Mouse (Mus musculus) intestine, embryonic 16.5 days (tissue): ENCODE data around the gene Vipas39. TPM values are rescaled to one million over a fixed set of nuclear protein-coding genes. Genes with fewer than 3 reads are reported as not detected.

ENCODE experiments used
- ATAC-seq: fragments of 200-750 bp; cut with Nextera tagmentation; 2 replicates; pipeline ENCODE4 v1.8.0; 2017; ENCODE audit warnings: moderate TSS enrichment, moderate library complexity
- H3K27ac ChIP-seq: fragments of 300-500 bp; sonication (generic); 2 replicates; pipeline ENCODE4 v1.5.1; 2014; ENCODE audit warnings: mild to moderate bottlenecking, low read length
- H3K27me3 ChIP-seq: fragments of 300-500 bp; sonication (generic); replicated peaks from 2 replicates; pipeline ENCODE4 v1.6.1; 2014; ENCODE audit warnings: low read length, control low read depth, mixed read lengths; ENCODE audit not compliant: control insufficient read depth, insufficient read depth
- H3K36me3 ChIP-seq: fragments of 300-500 bp; sonication (generic); 2 replicates; pipeline ENCODE4 v1.6.1; 2014; ENCODE audit warnings: low read length, control low read depth; ENCODE audit not compliant: control insufficient read depth, insufficient read depth
- H3K4me1 ChIP-seq: fragments of 300-500 bp; sonication (generic); 2 replicates; pipeline ENCODE4 v1.6.1; 2014; ENCODE audit warnings: low read length, control low read depth, mixed read lengths; ENCODE audit not compliant: control insufficient read depth, insufficient read depth
- H3K4me2 ChIP-seq: fragments of 300-500 bp; sonication (generic); 2 replicates; pipeline ENCODE4 v1.6.1; 2014; ENCODE audit warnings: low read depth, low read length, control low read depth
- H3K4me3 ChIP-seq: fragments of 300-500 bp; sonication (generic); 2 replicates; pipeline ENCODE4 v1.5.1; 2014; ENCODE audit warnings: mild to moderate bottlenecking, low read length
- H3K9ac ChIP-seq: fragments of 300-500 bp; sonication (generic); 2 replicates; pipeline ENCODE4 v1.6.1; 2014; ENCODE audit warnings: low read depth, low read length
- H3K9me3 ChIP-seq: fragments of 300-500 bp; sonication (generic); 2 replicates; pipeline ENCODE4 v1.6.1; 2016; ENCODE audit warnings: low read length, control low read depth; ENCODE audit not compliant: control insufficient read depth
- WGBS: fragments of 180-500 bp; shearing (Covaris S2); extraction: QIAGEN DNeasy Blood & Tissue Kit; methylation state at CpG from one replicate; pipeline ENCODE4 v1.1.7; 2014; 5-methylcytosine and 5-hydroxymethylcytosine counted together
- polyA plus RNA-seq: library from polyadenylated mRNA; unstranded; fragments of >200 nt; fragmentation: Nextera tagmentation; extraction: Ambion mirVana; gene quantifications from 2 replicates; pipeline ENCODE4 v1.2.1, GENCODE M21; 2015

Vipas39 gene
- polyA plus RNA-seq, 1 experiment from 2014 or later = 42.4 TPM

DNA sequence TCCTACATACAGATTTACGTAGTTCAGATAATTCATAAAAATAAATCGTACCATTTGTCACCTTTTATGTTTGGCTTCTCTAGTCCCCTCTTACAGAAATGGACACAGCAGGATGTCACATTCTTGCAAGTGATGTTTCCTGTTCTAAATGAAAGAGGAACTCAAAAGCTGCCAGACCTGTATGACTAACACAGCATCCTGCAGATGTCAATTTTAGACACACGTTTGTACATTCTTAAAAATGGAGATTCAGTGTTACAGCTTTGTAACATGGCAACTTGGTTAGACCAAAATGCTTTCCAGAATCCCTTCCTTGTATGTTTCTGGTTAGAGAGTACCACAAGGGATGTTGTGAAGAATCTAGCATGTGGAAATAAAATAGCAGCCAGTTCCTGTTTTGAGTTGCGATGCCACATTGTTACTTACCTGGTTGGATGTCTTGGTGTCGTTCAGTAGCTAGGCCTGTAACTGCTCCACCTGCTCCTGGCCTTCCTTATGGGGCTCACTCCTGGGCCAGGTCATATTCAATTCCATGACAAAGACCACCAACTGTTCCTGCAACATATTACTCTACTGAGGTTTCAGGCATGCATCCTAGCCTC is 29.1 kb downstream of the Vipas39 start:
- no peaks in the 10 kb centered on the region for H3K9me3 ChIP-seq
- no peaks in the 10 kb centered on the region for H3K27me3 ChIP-seq
- H3K4me1 ChIP-seq = no peaks in the 10 kb centered on the region
- H3K27ac ChIP-seq = no peak overlapping the region
- 87% methylated on average over 5 of the region's 5 CpGs for WGBS
- no peak overlapping the region for H3K4me2 ChIP-seq
- peaks cover 7% of the 10 kb centered on the region for H3K36me3 ChIP-seq
- H3K4me3 ChIP-seq = no peak overlapping the region
- no peak for ATAC-seq
- no peak overlapping the region for H3K9ac ChIP-seq

DNA sequence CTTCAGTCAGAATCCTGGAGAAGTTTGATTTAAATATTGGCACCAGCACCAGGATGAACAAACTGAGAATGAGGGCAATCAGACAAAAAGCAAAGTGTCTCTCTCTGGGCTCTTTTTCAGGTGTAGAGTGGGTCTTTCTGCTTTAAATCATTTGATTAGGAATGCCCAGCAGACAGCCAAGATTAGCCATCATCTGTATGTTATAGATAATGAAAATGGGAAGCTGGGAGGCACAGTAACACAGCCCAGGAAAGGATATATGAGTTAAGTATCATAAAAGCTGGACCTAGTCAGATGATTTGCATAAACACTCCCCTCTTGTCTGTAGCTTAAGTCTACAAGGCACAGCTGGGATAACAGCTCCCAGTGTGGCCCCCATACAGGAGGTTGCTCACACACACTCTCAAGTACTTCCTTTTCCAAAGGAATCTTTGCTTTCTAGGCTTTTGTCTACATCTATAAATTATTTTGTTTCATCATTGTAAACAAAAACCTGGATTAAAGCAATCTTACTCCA is 35.6 kb downstream of the Vipas39 start:
- H3K27me3 ChIP-seq = no peaks in the 10 kb centered on the region
- no peaks in the 10 kb centered on the region for H3K4me1 ChIP-seq
- H3K4me3 ChIP-seq = no peak overlapping the region
- no peaks in the 10 kb centered on the region for H3K9me3 ChIP-seq
- H3K4me2 ChIP-seq = no peak overlapping the region
- H3K9ac ChIP-seq = no peak overlapping the region
- no peak overlapping the region for H3K27ac ChIP-seq
- H3K36me3 ChIP-seq = no peaks in the 10 kb centered on the region
- peak; percentile 52; the same call in 1 of the 2 replicates for ATAC-seq

DNA sequence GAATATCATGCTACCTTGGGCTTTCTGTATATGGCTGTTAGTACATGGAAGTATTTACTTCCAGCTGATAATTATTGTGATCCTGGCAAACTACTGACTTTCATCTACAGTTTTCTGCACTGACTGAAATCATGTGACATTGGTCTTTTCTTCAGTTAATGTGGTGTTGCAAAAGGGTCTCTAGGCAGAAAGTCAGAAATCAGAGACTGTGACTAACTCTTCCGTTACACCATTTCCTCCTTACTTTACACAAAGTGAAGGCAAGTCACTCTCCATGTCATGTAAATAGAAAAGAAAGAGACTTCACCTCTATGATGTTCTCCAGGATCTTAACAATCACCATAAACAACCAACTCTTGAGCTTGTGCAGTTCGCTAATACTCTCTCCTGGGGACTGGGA is 36.4 kb downstream of the Vipas39 start:
- Histone ChIP-seq H3K9ac (no peak overlapping the region), H3K4me1 (no peaks in the 10 kb centered on the region), H3K27me3 (no peaks in the 10 kb centered on the region), H3K4me2 (no peak overlapping the region), H3K27ac (no peak overlapping the region), H3K4me3 (no peak overlapping the region), H3K9me3 (no peaks in the 10 kb centered on the region), H3K36me3 (no peaks in the 10 kb centered on the region)
- WGBS = 85% methylated on average over 2 of the region's 2 CpGs
- no peak for ATAC-seq

DNA sequence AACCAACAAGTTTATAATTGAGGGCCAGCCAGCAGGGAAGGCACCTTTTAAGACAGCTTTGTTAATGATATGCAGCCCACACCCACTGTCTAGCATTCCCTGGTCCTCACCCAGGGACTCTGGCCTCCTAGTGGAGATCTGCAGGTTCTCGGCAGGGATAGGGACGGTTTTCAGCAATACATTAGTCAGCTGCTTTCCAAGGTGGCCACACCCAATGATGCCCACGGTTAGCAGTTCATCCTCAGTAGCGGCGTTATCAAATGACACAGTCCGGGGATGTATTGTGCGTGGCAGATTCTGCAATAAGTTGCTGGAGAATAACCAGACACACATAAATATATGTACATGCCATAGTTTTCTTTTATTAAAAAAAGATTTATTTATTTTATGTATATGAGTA is 39.3 kb downstream of the Vipas39 start:
- Histone ChIP-seq H3K36me3 (no peaks in the 10 kb centered on the region), H3K4me3 (no peak overlapping the region), H3K9me3 (no peaks in the 10 kb centered on the region), H3K27ac (no peak overlapping the region), H3K27me3 (no peaks in the 10 kb centered on the region), H3K9ac (no peak overlapping the region), H3K4me2 (no peak overlapping the region), H3K4me1 (no peaks in the 10 kb centered on the region)
- 71% methylated on average over 7 of the region's 7 CpGs for WGBS
- no peak for ATAC-seq

DNA sequence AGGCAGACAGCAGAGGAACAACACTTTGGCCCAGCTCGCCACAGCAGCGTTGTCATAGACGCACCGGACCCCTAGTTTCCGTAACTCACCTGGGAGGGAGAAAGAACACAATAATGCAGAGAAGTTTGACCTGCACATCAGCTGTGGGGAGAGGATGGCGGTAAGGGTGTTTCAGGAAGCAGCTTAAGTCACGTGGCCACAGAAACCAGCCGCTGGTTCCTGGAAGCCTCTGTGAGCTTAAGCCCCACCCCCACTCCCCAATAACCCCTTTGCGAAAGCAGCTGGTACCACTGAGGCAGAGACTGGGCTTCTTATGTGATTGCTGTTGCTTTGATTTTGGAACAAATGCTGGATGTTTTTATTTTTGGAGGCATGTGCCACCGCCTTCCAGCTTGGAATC is 41.1 kb downstream of the Vipas39 start:
- no peak overlapping the region for H3K27ac ChIP-seq
- no peak overlapping the region for H3K4me2 ChIP-seq
- H3K27me3 ChIP-seq = no peaks in the 10 kb centered on the region
- H3K36me3 ChIP-seq = no peaks in the 10 kb centered on the region
- no peaks in the 10 kb centered on the region for H3K4me1 ChIP-seq
- WGBS = 73% methylated on average over 10 of the region's 10 CpGs
- no peak for ATAC-seq
- H3K9me3 ChIP-seq = no peaks in the 10 kb centered on the region
- no peak overlapping the region for H3K4me3 ChIP-seq
- no peak overlapping the region for H3K9ac ChIP-seq

DNA sequence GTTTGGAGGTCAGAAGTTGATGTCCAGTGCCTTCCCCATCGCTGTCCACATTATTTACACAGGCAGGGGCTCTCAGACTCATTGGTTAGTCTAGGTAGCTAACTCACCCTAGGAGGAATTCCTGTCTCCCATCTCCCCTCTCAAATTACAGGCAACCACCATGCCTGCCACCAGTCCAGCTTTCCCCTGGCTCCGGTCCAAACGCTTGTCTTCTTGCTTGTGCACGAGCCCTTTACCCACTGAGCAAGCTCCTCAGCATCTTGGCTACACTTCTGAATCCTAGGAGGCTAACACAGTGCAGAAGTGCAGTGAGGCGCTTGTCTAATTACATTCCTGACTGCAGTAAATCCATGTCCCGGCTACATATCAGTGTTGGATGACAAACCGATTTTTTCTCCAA is 46.7 kb downstream of the Vipas39 start:
- no peak overlapping the region for H3K4me2 ChIP-seq
- 58% methylated on average over 7 of the region's 7 CpGs for WGBS
- no peaks in the 10 kb centered on the region for H3K27me3 ChIP-seq
- H3K4me1 ChIP-seq = no peaks in the 10 kb centered on the region
- no peak for ATAC-seq
- no peak overlapping the region for H3K4me3 ChIP-seq
- H3K36me3 ChIP-seq = no peaks in the 10 kb centered on the region
- H3K27ac ChIP-seq = no peak overlapping the region
- no peaks in the 10 kb centered on the region for H3K9me3 ChIP-seq
- no peak overlapping the region for H3K9ac ChIP-seq

DNA sequence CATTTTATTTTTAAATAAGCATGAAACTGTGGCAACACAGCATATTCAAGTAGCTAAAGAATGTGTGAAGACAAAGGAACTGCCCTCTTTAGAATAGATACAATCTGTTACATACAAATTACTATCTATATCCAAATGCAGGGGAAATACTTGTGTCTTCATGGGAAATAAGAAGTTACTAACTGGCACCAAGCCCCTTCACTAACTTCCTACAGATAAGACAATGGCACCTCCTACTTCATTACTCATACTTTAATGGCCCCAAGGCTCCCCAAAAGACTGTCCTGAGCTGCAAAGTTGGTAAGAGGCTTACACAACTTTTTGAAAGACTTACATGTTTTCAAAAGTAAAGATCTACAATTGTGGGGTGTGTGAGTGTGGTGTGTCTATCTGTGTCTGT is 48.5 kb downstream of the Vipas39 start:
- no peaks in the 10 kb centered on the region for H3K36me3 ChIP-seq

DNA sequence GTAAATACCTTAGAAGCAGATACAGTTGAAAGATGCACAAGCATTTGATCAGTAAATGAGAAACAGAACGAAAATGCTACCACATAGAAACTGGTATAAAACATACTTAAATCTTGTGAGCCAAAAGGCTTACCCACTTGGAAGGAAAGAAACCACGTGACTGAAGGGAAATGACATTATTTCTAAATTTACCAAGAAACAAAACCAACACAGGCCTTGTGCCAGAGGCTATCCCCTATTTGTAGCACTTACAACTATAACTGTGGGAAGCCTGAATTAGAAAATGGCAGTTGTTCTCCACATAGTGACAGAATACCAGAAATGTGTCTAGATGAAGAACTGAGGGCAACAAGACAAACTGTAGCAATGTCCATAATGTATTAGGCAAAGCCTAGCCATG is 50.0 kb downstream of the Vipas39 start:
- H3K36me3 ChIP-seq = no peaks in the 10 kb centered on the region
- no peak for ATAC-seq
- WGBS = 76% methylated on average over 2 of the region's 2 CpGs
- H3K9ac ChIP-seq = no peak overlapping the region
- no peaks in the 10 kb centered on the region for H3K4me1 ChIP-seq
- no peak overlapping the region for H3K4me3 ChIP-seq
- no peaks in the 10 kb centered on the region for H3K27me3 ChIP-seq
- no peaks in the 10 kb centered on the region for H3K9me3 ChIP-seq
- H3K4me2 ChIP-seq = no peak overlapping the region
- no peak overlapping the region for H3K27ac ChIP-seq

More for the DNA sequence above, 48.5 kb downstream of the Vipas39 start:
- H3K4me3 ChIP-seq = no peak overlapping the region
- H3K27me3 ChIP-seq = no peaks in the 10 kb centered on the region
- no peak for ATAC-seq
- no peak overlapping the region for H3K9ac ChIP-seq
- no peak overlapping the region for H3K27ac ChIP-seq
- H3K4me2 ChIP-seq = no peak overlapping the region
- no peaks in the 10 kb centered on the region for H3K9me3 ChIP-seq
- no peaks in the 10 kb centered on the region for H3K4me1 ChIP-seq

DNA sequence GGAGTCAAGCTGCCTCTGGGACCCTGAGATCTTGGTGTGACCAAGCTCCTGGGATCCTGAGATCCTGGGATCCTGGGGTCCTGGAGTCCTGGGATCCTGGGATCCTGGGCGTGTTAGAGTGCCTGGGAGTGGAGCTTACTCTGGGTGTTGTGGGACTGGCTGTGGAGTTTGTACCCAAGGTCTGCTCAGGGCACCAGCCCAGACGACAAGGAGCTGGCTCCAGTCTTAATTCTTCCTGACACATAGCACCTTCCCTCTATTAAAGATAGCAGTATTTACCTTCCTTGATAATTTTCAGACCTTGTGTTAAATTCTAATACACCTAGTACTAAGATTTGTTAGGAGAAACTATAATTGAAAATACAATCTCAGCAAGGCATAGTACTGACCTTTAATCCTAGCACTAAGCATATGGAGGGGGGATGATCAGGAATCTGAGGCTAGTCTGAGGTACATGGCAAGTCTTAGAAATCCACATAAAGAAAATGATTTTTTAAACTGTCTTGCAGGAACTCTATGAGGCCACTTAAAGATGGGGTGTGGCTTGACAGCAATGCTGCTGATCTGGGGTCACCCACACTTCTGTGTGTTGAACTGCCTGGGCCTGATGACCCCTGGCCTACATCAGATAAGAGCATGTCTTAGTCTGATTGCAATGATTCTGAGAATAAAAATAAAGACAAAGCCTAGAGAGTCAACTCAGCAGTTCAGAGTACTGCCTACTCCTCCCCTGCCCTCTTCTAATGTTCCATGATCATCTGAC is 53.0 kb downstream of the Vipas39 start:
- Histone ChIP-seq H3K27ac (peak overlapping the region; percentile 15; the same call in 1 of the 2 replicates), H3K4me2 (no peak overlapping the region), H3K27me3 (no peaks in the 10 kb centered on the region), H3K9me3 (no peaks in the 10 kb centered on the region), H3K36me3 (no peaks in the 10 kb centered on the region), H3K4me3 (no peak overlapping the region), H3K4me1 (no peaks in the 10 kb centered on the region), H3K9ac (no peak overlapping the region)
- ATAC-seq = peak; percentile 86
- 44% methylated on average over 2 of the region's 2 CpGs for WGBS
